Mouse (Mus musculus): Measurements from ENCODE around the gene Anapc15. TPM values are rescaled to one million over a fixed set of nuclear protein-coding genes. Genes with fewer than 3 reads are reported as not detected.
"Not testable (repeated sequence)": the region's sequence is repeated elsewhere in the genome, so short reads cannot be mapped to it uniquely, and the experiment has no call there.

The Anapc15 gene
- total and polyA plus RNA-seq, 3 experiments, result 34.2 to 39.9 (median 35.7) TPM

DNA sequence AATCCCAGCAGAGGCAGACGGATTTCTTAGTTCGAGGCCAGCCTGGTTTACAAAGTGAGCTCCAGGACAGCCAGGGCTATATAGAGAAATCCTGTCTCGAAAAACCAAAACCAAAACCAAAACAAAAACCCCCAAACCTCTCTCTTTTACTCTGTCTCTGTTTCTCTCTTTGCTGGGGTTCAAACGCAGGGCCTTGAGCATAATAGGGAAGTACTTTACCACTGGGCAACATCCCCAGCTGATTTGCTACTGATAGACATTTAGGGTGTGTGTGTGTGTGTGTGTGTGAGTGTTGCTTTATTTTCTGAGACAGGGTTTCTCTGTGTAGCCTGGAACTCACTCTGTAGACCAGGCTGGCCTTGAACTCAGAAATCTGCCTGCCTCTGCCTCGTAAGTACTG lies 85.5 kb downstream of the Anapc15 start:
- not testable (repeated sequence) for DNase-seq

Small RNAs within 50 kb of the gene (microRNA-seq; reads per million reads assigned to microRNA genes)
- 0 reads per million in 2 experiments for gene Gm22655

Other genes starting within 250 kb of the Anapc15 start
- gene Clpb, start 200.1 kb upstream of the Anapc15 start, total RNA-seq (2021), result 10 to 100 TPM; 87.6 to 89.5 TPM
- gene Clpb, start 200.1 kb upstream of the Anapc15 start, polyA plus RNA-seq (2012; rRNA removed), result 23.6 and 27.8 TPM in 2 replicates
- gene Phox2a, start 45.4 kb upstream of the Anapc15 start, total RNA-seq (2021), result 10 to 100 TPM; 15.6 to 45.9 TPM
- 40.1 and 48.0 TPM in 2 replicates for gene Phox2a, start 45.4 kb upstream of the Anapc15 start, polyA plus RNA-seq (2012; rRNA removed)
- 10 to 100 TPM; 81.2 to 90.1 TPM for gene Inppl1, start 25.5 kb upstream of the Anapc15 start, total RNA-seq (2021)
- gene Inppl1, start 25.5 kb upstream of the Anapc15 start, polyA plus RNA-seq (2012; rRNA removed), result 139 and 142 TPM in 2 replicates
- gene Folr2, start 6.5 kb upstream of the Anapc15 start, total RNA-seq (2021), result 1 to 10 TPM; 3.2 to 4.5 TPM
- gene Folr2, start 6.5 kb upstream of the Anapc15 start, polyA plus RNA-seq (2012; rRNA removed), result 3.9 and 5.0 TPM in 2 replicates
- gene Folr1, start 7.1 kb downstream of the Anapc15 start, total RNA-seq (2021), result 10 to 100 TPM in 1 of 2 experiments, under 1 TPM in 1; 0.86 to 22.0 TPM
- gene Folr1, start 7.1 kb downstream of the Anapc15 start, polyA plus RNA-seq (2012; rRNA removed), result 1.3 and 2.6 TPM in 2 replicates
- 100 to 1,000 TPM; 106 to 131 TPM for gene Lamtor1, start 42.2 kb downstream of the Anapc15 start, total RNA-seq (2021)
- gene Lamtor1, start 42.2 kb downstream of the Anapc15 start, polyA plus RNA-seq (2012; rRNA removed), result 298 TPM in 2 replicates
- gene Tomt, start 42.6 kb downstream of the Anapc15 start, total RNA-seq (2021), result not detected
- gene Tomt, start 42.6 kb downstream of the Anapc15 start, polyA plus RNA-seq (2012; rRNA removed), result not detected in 2 replicates
- 10 to 100 TPM; 11.7 to 17.3 TPM for gene Lrrc51, start 70.2 kb downstream of the Anapc15 start, total RNA-seq (2021)
- gene Lrrc51, start 70.2 kb downstream of the Anapc15 start, polyA plus RNA-seq (2012; rRNA removed), result 9.4 and 10.3 TPM in 2 replicates
- 100 to 1,000 TPM; 167 to 176 TPM for gene Numa1, start 70.4 kb downstream of the Anapc15 start, total RNA-seq (2021)
- 89.3 and 96.6 TPM in 2 replicates for gene Numa1, start 70.4 kb downstream of the Anapc15 start, polyA plus RNA-seq (2012; rRNA removed)
- 10 to 100 TPM in 1 of 2 experiments, 1 to 10 TPM in 1; 6.1 to 22.2 TPM for gene Il18bp, start 155.0 kb downstream of the Anapc15 start, total RNA-seq (2021)
- 15.5 and 18.2 TPM in 2 replicates for gene Il18bp, start 155.0 kb downstream of the Anapc15 start, polyA plus RNA-seq (2012; rRNA removed)
- 10 to 100 TPM; 28.5 to 36.9 TPM for gene Rnf121, start 201.8 kb downstream of the Anapc15 start, total RNA-seq (2021)
- 12.3 and 12.8 TPM in 2 replicates for gene Rnf121, start 201.8 kb downstream of the Anapc15 start, polyA plus RNA-seq (2012; rRNA removed)
- 10 to 100 TPM; 11.8 to 12.0 TPM for gene Xndc1, start 201.8 kb downstream of the Anapc15 start, total RNA-seq (2021)
- 22.3 and 29.9 TPM in 2 replicates for gene Xndc1, start 201.8 kb downstream of the Anapc15 start, polyA plus RNA-seq (2012; rRNA removed)
- under 1 TPM; 0.63 to 0.79 TPM for gene Xntrpc, start 202.0 kb downstream of the Anapc15 start, total RNA-seq (2021)
- gene Xntrpc, start 202.0 kb downstream of the Anapc15 start, polyA plus RNA-seq (2012; rRNA removed), result 2.4 and 2.5 TPM in 2 replicates
- under 1 TPM in 1 of 2 experiments, not detected in 1; 0.35 TPM for gene Trpc2, start 219.4 kb downstream of the Anapc15 start, total RNA-seq (2021)
- gene Trpc2, start 219.4 kb downstream of the Anapc15 start, polyA plus RNA-seq (2012; rRNA removed), result not detected in 2 replicates
- gene Art1, start 238.0 kb downstream of the Anapc15 start, total RNA-seq (2021), result not detected
- 0.28 TPM in 1 of 2 replicates, not detected in the other for gene Art1, start 238.0 kb downstream of the Anapc15 start, polyA plus RNA-seq (2012; rRNA removed)
- not detected for gene Art5, start 245.8 kb downstream of the Anapc15 start, total RNA-seq (2021)
- gene Art5, start 245.8 kb downstream of the Anapc15 start, polyA plus RNA-seq (2012; rRNA removed), result 0.09 and 0.35 TPM in 2 replicates